Mouse (Mus musculus) megakaryocyte, embryonic 14.5 days (primary cell): ENCODE data around the gene Marc1. TPM values are rescaled to one million over a fixed set of nuclear protein-coding genes. Genes with fewer than 3 reads are reported as not detected.

Experiments used
- H3K27me3 ChIP-seq: replicated peaks from 2 replicates; pipeline ENCODE3; 2012; ENCODE audit warnings: inconsistent platforms
- H3K36me3 ChIP-seq: replicated peaks from 2 replicates; pipeline ENCODE3; 2012; ENCODE audit warnings: low read length, inconsistent platforms, mixed read lengths
- H3K4me1 ChIP-seq: 2 replicates; pipeline ENCODE4 v1.6.1; 2012; ENCODE audit warnings: inconsistent platforms
- H3K4me3 ChIP-seq: replicated peaks from 2 replicates; pipeline ENCODE3; 2012; ENCODE audit warnings: moderate library complexity, mild to moderate bottlenecking, inconsistent platforms
- H3K9me3 ChIP-seq: 2 replicates; pipeline ENCODE4 v1.6.1; 2012; ENCODE audit warnings: inconsistent platforms
- FLI1 ChIP-seq: IDR thresholded peaks from 2 replicates; pipeline ENCODE4 v1.6.1; 2012; ENCODE audit warnings: low read length, inconsistent platforms, mixed read lengths
- GATA1 ChIP-seq: IDR thresholded peaks from 3 replicates; pipeline ENCODE4 v1.6.1; 2012; ENCODE audit warnings: mixed read lengths, low read length, inconsistent platforms, borderline replicate concordance
- polyA plus RNA-seq: library from polyadenylated mRNA; stranded (reverse); fragments of >175 nt; gene quantifications from 2 replicates; pipeline ENCODE4 v1.2.3, GENCODE M21; 2012; ENCODE audit warnings: low replicate concordance; ENCODE audit not compliant: insufficient read depth

Marc1 gene
- polyA plus RNA-seq, 1 experiment = not detected

GRCm38 (mm10) chr1:184822678-184823077 is 11.6 kb upstream of the Marc1 start:
- H3K4me1 ChIP-seq = peaks cover 9% of the 10 kb centered on the region
- H3K9me3 ChIP-seq = no peaks in the 10 kb centered on the region
- peaks cover 86% of the 10 kb centered on the region for H3K36me3 ChIP-seq
- no peak for TF ChIP-seq FLI1
- TF ChIP-seq GATA1 = no peak
- no peaks in the 10 kb centered on the region for H3K27me3 ChIP-seq
- H3K4me3 ChIP-seq = no peak overlapping the region

DNA sequence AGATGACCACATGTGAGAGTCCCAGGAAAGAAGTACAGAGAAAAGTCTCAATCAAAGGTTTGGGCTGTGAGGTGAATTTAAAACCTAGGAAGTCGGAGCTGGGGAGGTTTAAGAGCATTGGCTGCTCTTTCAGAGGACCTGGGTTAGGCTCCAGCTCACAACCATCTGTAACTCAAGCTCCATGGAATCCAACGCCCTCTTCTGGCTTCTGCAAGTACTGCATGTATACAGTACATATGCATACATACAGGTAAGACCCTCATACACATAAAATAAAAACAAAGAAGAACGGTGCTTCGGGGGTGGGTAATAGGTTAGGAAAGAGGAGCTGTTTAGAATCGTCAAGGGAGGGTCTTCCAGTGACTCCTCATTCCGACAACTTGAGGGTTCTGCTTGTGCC is 6.7 kb upstream of the Marc1 start:
- H3K4me3 ChIP-seq = no peak overlapping the region
- peaks cover 83% of the 10 kb centered on the region for H3K36me3 ChIP-seq

GRCm38 (mm10) chr1:184811716-184812250 is 670 bp upstream of the Marc1 start:
- Histone ChIP-seq H3K4me1 (peaks cover 28% of the 10 kb centered on the region), H3K9me3 (no peaks in the 10 kb centered on the region), H3K27me3 (peaks cover 7% of the 10 kb centered on the region), H3K36me3 (peaks cover 35% of the 10 kb centered on the region), H3K4me3 (no peak overlapping the region)
- no peak for TF ChIP-seq FLI1
- TF ChIP-seq GATA1 = no peak

More for the DNA sequence above, 6.7 kb upstream of the Marc1 start:
- Histone ChIP-seq H3K4me1 (peaks cover 5% of the 10 kb centered on the region; the same call in 1 of the 2 replicates), H3K9me3 (no peaks in the 10 kb centered on the region), H3K27me3 (no peaks in the 10 kb centered on the region)
- TF ChIP-seq FLI1 (no peak), GATA1 (no peak)

GRCm38 (mm10) chr1:184809578-184810001 is 1.5 kb downstream of the Marc1 start:
- Histone ChIP-seq H3K9me3 (no peaks in the 10 kb centered on the region), H3K4me3 (no peak overlapping the region), H3K36me3 (peaks cover 24% of the 10 kb centered on the region), H3K4me1 (peaks cover 23% of the 10 kb centered on the region), H3K27me3 (peaks cover 7% of the 10 kb centered on the region)
- no peak for TF ChIP-seq FLI1
- TF ChIP-seq GATA1 = no peak

- Histone ChIP-seq H3K4me1 (peaks cover 23% of the 10 kb centered on the region), H3K9me3 (no peaks in the 10 kb centered on the region), H3K4me3 (no peak overlapping the region), H3K36me3 (peaks cover 18% of the 10 kb centered on the region), H3K27me3 (peaks cover 11% of the 10 kb centered on the region)
- TF ChIP-seq GATA1 (no peak), FLI1 (no peak)
These were observed 2.6 kb downstream of the Marc1 start for GRCm38 (mm10) chr1:184808418-184809012.

GRCm38 (mm10) chr1:184807627-184808417 is 3.3 kb downstream of the Marc1 start:
- H3K4me3 ChIP-seq = peak overlapping the region; percentile 60

DNA sequence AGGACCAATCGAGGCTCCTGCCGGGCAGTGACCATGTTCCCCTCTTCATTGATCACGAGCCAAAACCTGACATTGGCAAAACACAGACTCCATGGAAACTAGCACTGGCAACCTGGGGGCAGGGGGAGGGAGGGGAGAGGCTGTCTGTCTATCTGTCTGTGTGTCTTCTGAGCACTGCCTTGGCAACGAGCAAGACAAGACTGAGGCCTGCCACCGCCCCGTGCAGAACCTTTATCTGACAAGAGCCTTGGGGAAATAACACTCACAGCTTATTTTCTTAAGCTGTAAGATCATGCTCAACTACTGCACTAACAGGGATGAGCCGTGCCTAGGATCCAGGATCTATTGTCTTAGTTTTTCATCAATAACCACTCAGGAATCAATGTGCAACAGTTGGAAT is 4.0 kb downstream of the Marc1 start:
- Histone ChIP-seq H3K27me3 (peaks cover 11% of the 10 kb centered on the region), H3K4me3 (no peak overlapping the region), H3K36me3 (peaks cover 4% of the 10 kb centered on the region), H3K9me3 (no peaks in the 10 kb centered on the region; the same call in 1 of the 2 replicates), H3K4me1 (peaks cover 19% of the 10 kb centered on the region)
- TF ChIP-seq GATA1 = no peak
- no peak for TF ChIP-seq FLI1

More at GRCm38 (mm10) chr1:184807627-184808417, 3.3 kb downstream of the Marc1 start:
- peaks cover 11% of the 10 kb centered on the region for H3K36me3 ChIP-seq
- H3K9me3 ChIP-seq = no peaks in the 10 kb centered on the region
- TF ChIP-seq GATA1 (no peak), FLI1 (no peak)
- H3K27me3 ChIP-seq = peaks cover 11% of the 10 kb centered on the region
- H3K4me1 ChIP-seq = peaks cover 23% of the 10 kb centered on the region

- no peaks in the 10 kb centered on the region for H3K36me3 ChIP-seq
- TF ChIP-seq GATA1 (no peak), FLI1 (no peak)
- peaks cover 12% of the 10 kb centered on the region for H3K9me3 ChIP-seq
- peaks cover 17% of the 10 kb centered on the region for H3K4me1 ChIP-seq
- no peak overlapping the region for H3K4me3 ChIP-seq
- H3K27me3 ChIP-seq = peaks cover 11% of the 10 kb centered on the region
These were observed 5.4 kb downstream of the Marc1 start for GRCm38 (mm10) chr1:184805749-184806148.

DNA sequence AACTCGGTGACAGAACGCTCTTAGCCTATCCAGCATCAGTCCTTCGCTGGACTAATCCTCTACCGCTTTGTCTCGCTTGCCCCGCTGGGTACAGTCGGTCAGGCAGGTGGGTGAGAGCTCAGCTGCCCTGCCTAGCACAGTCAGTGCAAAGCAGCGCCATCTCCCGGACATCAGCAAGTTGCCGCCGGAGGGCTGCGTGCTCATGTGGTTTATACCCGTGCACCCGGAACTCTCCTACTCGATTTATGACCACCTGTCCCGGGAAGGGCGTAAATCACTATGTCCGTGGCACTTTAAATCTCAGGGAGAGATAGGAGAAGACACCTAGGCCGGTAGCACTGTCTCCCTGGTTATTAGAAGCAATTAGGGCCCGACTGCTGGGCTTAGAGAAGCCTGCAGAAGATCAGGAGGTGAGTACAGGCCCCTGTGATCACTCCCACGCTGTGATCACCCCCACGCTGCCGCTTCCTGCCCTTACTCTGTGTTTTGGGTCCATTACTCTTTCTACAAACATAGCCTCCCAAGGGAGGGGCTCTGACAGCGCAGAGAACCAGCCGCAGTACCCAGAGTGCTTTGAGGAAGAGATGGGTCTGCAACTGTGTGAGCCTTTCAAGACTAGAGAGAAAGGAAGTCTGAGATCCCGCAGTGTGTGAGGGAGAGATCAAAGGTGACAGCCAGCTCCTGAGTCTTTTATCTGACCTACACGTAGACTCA is 17.8 kb downstream of the Marc1 start:
- no peaks in the 10 kb centered on the region for H3K36me3 ChIP-seq
- TF ChIP-seq GATA1 (no peak), FLI1 (no peak)
- H3K4me1 ChIP-seq = peaks cover 8% of the 10 kb centered on the region
- peaks cover 9% of the 10 kb centered on the region for H3K9me3 ChIP-seq
- H3K27me3 ChIP-seq = peaks cover 31% of the 10 kb centered on the region
- H3K4me3 ChIP-seq = peak overlapping the region; percentile 74

GRCm38 (mm10) chr1:184791109-184791508 is 20.0 kb downstream of the Marc1 start:
- Histone ChIP-seq H3K36me3 (no peaks in the 10 kb centered on the region), H3K4me3 (no peak overlapping the region), H3K4me1 (peaks cover 8% of the 10 kb centered on the region), H3K27me3 (peaks cover 34% of the 10 kb centered on the region), H3K9me3 (no peaks in the 10 kb centered on the region)
- no peak for TF ChIP-seq FLI1
- TF ChIP-seq GATA1 = no peak
